Mouse (Mus musculus): ENCODE results near the gene Ch25h. TPM values are rescaled to one million over a fixed set of nuclear protein-coding genes. Genes with fewer than 3 reads are reported as not detected.

Ch25h gene
- polyA plus RNA-seq, 1 experiment, result not detected

DNA sequence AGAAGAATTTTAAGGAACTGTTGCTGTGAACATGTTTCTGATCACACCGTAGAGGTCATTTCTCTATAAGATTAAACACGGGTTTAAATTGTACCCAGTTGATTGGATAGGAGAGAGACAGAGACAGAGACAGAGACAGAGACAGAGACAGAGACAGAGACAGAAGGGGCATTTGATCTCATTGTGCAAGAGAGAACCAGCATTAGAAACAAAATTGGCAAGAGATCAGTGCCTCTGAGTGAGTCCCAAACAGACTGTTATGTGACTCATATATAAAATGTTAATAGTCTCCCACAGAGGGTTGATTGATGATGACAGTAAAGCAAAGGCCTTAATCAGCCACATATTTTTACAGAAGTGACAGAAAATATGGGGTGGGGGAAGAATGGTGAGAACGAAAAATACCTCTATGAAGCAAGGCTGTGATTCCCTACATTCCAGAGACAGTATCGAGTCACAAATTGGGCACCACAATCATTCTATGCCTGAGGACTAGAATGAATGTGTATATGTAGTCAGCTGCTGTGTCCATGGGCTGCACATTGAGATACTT, 51.1 kb downstream of the Ch25h start:
- no peak overlapping the region for H3K27ac ChIP-seq (ENCODE audit: control insufficient read depth, insufficient read depth, low read depth, low read length, poor library complexity)
- 80% methylated on average over 4 of the region's 4 CpGs for WGBS
- no peak overlapping the region for H3K4me3 ChIP-seq (replicated peaks; ENCODE audit: control insufficient read depth, low read depth, low read length)
- TF ChIP-seq CTCF (IDR thresholded peaks at IDR 0.05; ENCODE audit: control insufficient read depth, insufficient read depth, low read length) (no peak), POLR2A (IDR thresholded peaks at IDR 0.05; ENCODE audit: borderline replicate concordance, control insufficient read depth, low read depth, low read length) (no peak)
- no peaks in the 10 kb centered on the region for H3K4me1 ChIP-seq (ENCODE audit: control insufficient read depth, insufficient read depth, low read length)

Other genes with a start within 250 kb of the Ch25h start
- gene Acta2, start 219.6 kb downstream of the Ch25h start, polyA plus RNA-seq (2011; ENCODE audit: insufficient read depth, insufficient read length, low replicate concordance, missing spikeins), result 3.2 and 33.5 TPM in 2 replicates
- gene Fas, start 184.5 kb downstream of the Ch25h start, polyA plus RNA-seq (2011; ENCODE audit: insufficient read depth, insufficient read length, low replicate concordance, missing spikeins), result 3.7 and 10.1 TPM in 2 replicates
- 4.8 and 14.6 TPM in 2 replicates for gene Lipa, start 52.3 kb upstream of the Ch25h start, polyA plus RNA-seq (2011; ENCODE audit: insufficient read depth, insufficient read length, low replicate concordance, missing spikeins)
- gene Ifit2, start 75.5 kb upstream of the Ch25h start, polyA plus RNA-seq (2011; ENCODE audit: insufficient read depth, insufficient read length, low replicate concordance, missing spikeins), result 3.7 and 3.8 TPM in 2 replicates
- gene Ifit3, start 108.4 kb upstream of the Ch25h start, polyA plus RNA-seq (2011; ENCODE audit: insufficient read depth, insufficient read length, low replicate concordance, missing spikeins), result 10.9 and 11.4 TPM in 2 replicates
- gene Ifit1bl1, start 126.8 kb upstream of the Ch25h start, polyA plus RNA-seq (2011; ENCODE audit: insufficient read depth, insufficient read length, low replicate concordance, missing spikeins), result 0.47 and 0.77 TPM in 2 replicates
- 2.3 and 4.4 TPM in 2 replicates for gene Ifit3b, start 132.8 kb upstream of the Ch25h start, polyA plus RNA-seq (2011; ENCODE audit: insufficient read depth, insufficient read length, low replicate concordance, missing spikeins)
- 0.47 and 1.7 TPM in 2 replicates for gene Ifit1bl2, start 165.6 kb upstream of the Ch25h start, polyA plus RNA-seq (2011; ENCODE audit: insufficient read depth, insufficient read length, low replicate concordance, missing spikeins)
- gene Ifit1, start 165.7 kb upstream of the Ch25h start, polyA plus RNA-seq (2011; ENCODE audit: insufficient read depth, insufficient read length, low replicate concordance, missing spikeins), result 10.6 and 11.2 TPM in 2 replicates

All from bone marrow, adult 2 months (tissue).